Mouse (Mus musculus) heart, adult 8-10 months (tissue): ENCODE results near the gene Pfdn2. TPM values are rescaled to one million over a fixed set of nuclear protein-coding genes. Genes with fewer than 3 reads are reported as not detected.

Experiments
- DNase-seq: peaks from one replicate; pipeline ENCODE4 v3.0.0; 2022; ENCODE audit warnings: low spot score
- total RNA-seq, 4 experiments: library from RNA; stranded (reverse); gene quantifications; 2 replicates each; pipeline ENCODE4 v1.2.4; 2022

Gene Pfdn2
- total RNA-seq, 4 experiments from 2014 or later, result 55.3 to 103 (median 78.2) TPM

- no peak for DNase-seq
Measured at GRCm38 (mm10) chr1:171355812-171356340, 10.4 kb downstream of the Pfdn2 start.

- no peak for DNase-seq
Measured at GRCm38 (mm10) chr1:171356814-171357213, 11.3 kb downstream of the Pfdn2 start.

- DNase-seq, result no peak
Measured at GRCm38 (mm10) chr1:171358421-171358820, 13.0 kb downstream of the Pfdn2 start.

- DNase-seq, result no peak
Measured at GRCm38 (mm10) chr1:171360253-171360652, 14.8 kb downstream of the Pfdn2 start.

GRCm38 (mm10) chr1:171360656-171361055 is 15.2 kb downstream of the Pfdn2 start, which contains the start of gene Klhdc9:
Klhdc9 (minus strand) TSS chr1:171360798.
- DNase-seq, result peak; percentile 58

GRCm38 (mm10) chr1:171361106-171362103 is 15.9 kb downstream of the Pfdn2 start:
- DNase-seq, result peak; percentile 75

- no peak for DNase-seq
Measured at GRCm38 (mm10) chr1:171365934-171366333, 20.5 kb downstream of the Pfdn2 start.

GRCm38 (mm10) chr1:171369845-171370556 is 24.5 kb downstream of the Pfdn2 start, which contains the start of gene Nectin4:
Nectin4 (plus strand) TSS chr1:171370099.
- no peak for DNase-seq

- no peak for DNase-seq
Measured at GRCm38 (mm10) chr1:171372880-171373279, 27.4 kb downstream of the Pfdn2 start.

GRCm38 (mm10) chr1:171373946-171374345 is 28.5 kb downstream of the Pfdn2 start:
- DNase-seq, result no peak

- no peak for DNase-seq
Measured at GRCm38 (mm10) chr1:171375646-171376097, 30.2 kb downstream of the Pfdn2 start.

GRCm38 (mm10) chr1:171378298-171378697 is 32.8 kb downstream of the Pfdn2 start:
- DNase-seq, result no peak

GRCm38 (mm10) chr1:171379935-171380599 is 34.6 kb downstream of the Pfdn2 start:
- peak; percentile 80 for DNase-seq

- DNase-seq, result no peak
Measured at GRCm38 (mm10) chr1:171382096-171382620, 36.7 kb downstream of the Pfdn2 start.

GRCm38 (mm10) chr1:171384361-171384760 is 38.9 kb downstream of the Pfdn2 start:
- DNase-seq, result no peak

GRCm38 (mm10) chr1:171385171-171385570 is 39.7 kb downstream of the Pfdn2 start:
- DNase-seq, result no peak

- DNase-seq, result no peak
Measured at GRCm38 (mm10) chr1:171387099-171387498, 41.6 kb downstream of the Pfdn2 start.

- peak; percentile 59 for DNase-seq
Measured at GRCm38 (mm10) chr1:171388376-171389102, 43.1 kb downstream of the Pfdn2 start, which contains the start of gene Arhgap30. Arhgap30 (plus strand) TSS chr1:171388954.

- DNase-seq, result peak; percentile 29
Measured at GRCm38 (mm10) chr1:171390101-171390500, 44.6 kb downstream of the Pfdn2 start.

GRCm38 (mm10) chr1:171401821-171402220 is 56.4 kb downstream of the Pfdn2 start:
- DNase-seq, result no peak
